Mouse (Mus musculus) CH12.LX (cell line): ENCODE data around the gene Cd101.

Source experiments
- BHLHE40 ChIP-seq: IDR thresholded peaks from 2 replicates; pipeline ENCODE4 v1.6.1; 2011; ENCODE audit warnings: mild to moderate bottlenecking, low read depth, low read length, improper control_type of control experiment
- CTCF ChIP-seq, 2 experiments: IDR thresholded peaks in 1 of 2; conservative IDR thresholded peaks in 1 of 2; 2 replicates each; pipeline ENCODE4 v1.5.1; 2011 to 2012; ENCODE audit warnings: low read depth in 2 of 2, low read length in 2 of 2, improper control_type of control experiment in 1 of 2, inconsistent platforms in 1 of 2, mild to moderate bottlenecking in 1 of 2, moderate library complexity in 1 of 2
- E2F4 ChIP-seq: IDR thresholded peaks from 2 replicates; pipeline ENCODE4 v1.6.1; 2011; ENCODE audit warnings: low read depth, low read length, improper control_type of control experiment; ENCODE audit not compliant: insufficient replicate concordance
- EP300 ChIP-seq: IDR thresholded peaks from 2 replicates; pipeline ENCODE4 v1.6.1; 2011; ENCODE audit warnings: low read length, improper control_type of control experiment
- GABPA ChIP-seq: IDR thresholded peaks from 2 replicates; pipeline ENCODE4 v1.6.1; 2012; ENCODE audit warnings: low read depth, low read length, improper control_type of control experiment, inconsistent platforms; ENCODE audit not compliant: insufficient replicate concordance
- MXI1 ChIP-seq: IDR thresholded peaks from 2 replicates; pipeline ENCODE4 v1.6.1; 2011; ENCODE audit warnings: mild to moderate bottlenecking, low read depth, low read length, improper control_type of control experiment
- MYC ChIP-seq: IDR thresholded peaks from 2 replicates; pipeline ENCODE4 v1.6.1; 2011; ENCODE audit warnings: low read depth, mild to moderate bottlenecking, improper control_type of control experiment, low read length
- POLR2A ChIP-seq: IDR thresholded peaks from 2 replicates; pipeline ENCODE4 v1.6.1; 2011; ENCODE audit warnings: low read depth, mild to moderate bottlenecking, improper control_type of control experiment, low read length
- POLR2AphosphoS2 ChIP-seq: IDR thresholded peaks from 2 replicates; pipeline ENCODE4 v1.6.1; 2011; ENCODE audit warnings: low read depth, low read length, improper control_type of control experiment
- RCOR1 ChIP-seq: conservative IDR thresholded peaks from 2 replicates; pipeline ENCODE4 v1.6.1; 2012; ENCODE audit warnings: low read depth, mild to moderate bottlenecking, inconsistent platforms, low read length, improper control_type of control experiment
- SIN3A ChIP-seq: IDR thresholded peaks from 2 replicates; pipeline ENCODE4 v1.6.1; 2012; ENCODE audit warnings: low read length, improper control_type of control experiment, inconsistent platforms
- TBP ChIP-seq: conservative IDR thresholded peaks from 2 replicates; pipeline ENCODE4 v1.6.1; 2011; ENCODE audit warnings: low read depth, low read length, improper control_type of control experiment
- ZNF384 ChIP-seq: IDR thresholded peaks from 2 replicates; pipeline ENCODE4 v1.6.1; 2012; ENCODE audit warnings: low read depth, low read length, improper control_type of control experiment, inconsistent platforms

GRCm38 (mm10) chr3:100993718-100994117 lies 35.6 kb downstream of the Cd101 start:
- no peak for TF ChIP-seq CTCF (conservative IDR thresholded peaks at IDR 0.05 in 1 of 2, IDR thresholded peaks at IDR 0.05 in 1 of 2; ENCODE audit: low read depth in 2 of 2, low read length in 2 of 2)
- TF ChIP-seq ZNF384 = no peak
- no peak for TF ChIP-seq EP300
- no peak for TF ChIP-seq SIN3A
- no peak for TF ChIP-seq MYC
- TF ChIP-seq BHLHE40 = no peak
- TF ChIP-seq POLR2A = no peak
- no peak for TF ChIP-seq POLR2AphosphoS2
- TF ChIP-seq GABPA = no peak
- TF ChIP-seq E2F4 = no peak
- no peak for TF ChIP-seq RCOR1
- no peak for TF ChIP-seq MXI1
- no peak for TF ChIP-seq TBP
